Mouse (Mus musculus) lung, postnatal 14 days (tissue): ENCODE measurements around the gene Dnm1.

Experiments used
- DNase-seq: peaks from one replicate; pipeline ENCODE4 v3.0.0; 2021

Gene Dnm1

GRCm38 (mm10) chr2:32361437-32361836 lies 8.3 kb upstream of the Dnm1 start:
- peak; percentile 77 for DNase-seq

GRCm38 (mm10) chr2:32360741-32361140 lies 7.6 kb upstream of the Dnm1 start:
- DNase-seq: peak; percentile 73

- DNase-seq: no peak
These were observed 5.2 kb upstream of the Dnm1 start for GRCm38 (mm10) chr2:32358381-32358780.

GRCm38 (mm10) chr2:32357710-32358109 lies 4.6 kb upstream of the Dnm1 start:
- DNase-seq: no peak

- no peak for DNase-seq
These were observed 3.1 kb upstream of the Dnm1 start for GRCm38 (mm10) chr2:32356216-32356615.

GRCm38 (mm10) chr2:32354336-32354895 lies 1.3 kb upstream of the Dnm1 start:
- no peak for DNase-seq

DNA sequence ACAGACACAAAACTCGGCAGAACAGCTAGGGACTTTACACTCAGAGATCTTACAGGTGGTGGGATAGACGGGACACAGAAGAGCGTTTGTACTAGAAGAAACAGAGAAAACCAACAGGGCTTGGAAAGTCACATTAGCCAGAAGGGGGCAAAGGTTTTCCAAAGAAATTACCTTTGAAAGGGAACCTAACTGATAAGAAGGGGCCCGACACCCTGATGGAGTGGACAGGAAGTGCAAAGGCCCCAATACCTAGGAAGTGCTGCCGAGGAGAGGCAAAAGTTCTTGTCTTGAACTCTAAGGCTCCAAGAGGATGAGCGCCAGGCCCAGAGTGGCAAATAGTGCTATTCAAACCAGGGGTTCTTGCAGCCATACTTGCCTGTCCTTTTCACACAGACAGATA lies 698 bp upstream of the Dnm1 start:
- DNase-seq: no peak

DNA sequence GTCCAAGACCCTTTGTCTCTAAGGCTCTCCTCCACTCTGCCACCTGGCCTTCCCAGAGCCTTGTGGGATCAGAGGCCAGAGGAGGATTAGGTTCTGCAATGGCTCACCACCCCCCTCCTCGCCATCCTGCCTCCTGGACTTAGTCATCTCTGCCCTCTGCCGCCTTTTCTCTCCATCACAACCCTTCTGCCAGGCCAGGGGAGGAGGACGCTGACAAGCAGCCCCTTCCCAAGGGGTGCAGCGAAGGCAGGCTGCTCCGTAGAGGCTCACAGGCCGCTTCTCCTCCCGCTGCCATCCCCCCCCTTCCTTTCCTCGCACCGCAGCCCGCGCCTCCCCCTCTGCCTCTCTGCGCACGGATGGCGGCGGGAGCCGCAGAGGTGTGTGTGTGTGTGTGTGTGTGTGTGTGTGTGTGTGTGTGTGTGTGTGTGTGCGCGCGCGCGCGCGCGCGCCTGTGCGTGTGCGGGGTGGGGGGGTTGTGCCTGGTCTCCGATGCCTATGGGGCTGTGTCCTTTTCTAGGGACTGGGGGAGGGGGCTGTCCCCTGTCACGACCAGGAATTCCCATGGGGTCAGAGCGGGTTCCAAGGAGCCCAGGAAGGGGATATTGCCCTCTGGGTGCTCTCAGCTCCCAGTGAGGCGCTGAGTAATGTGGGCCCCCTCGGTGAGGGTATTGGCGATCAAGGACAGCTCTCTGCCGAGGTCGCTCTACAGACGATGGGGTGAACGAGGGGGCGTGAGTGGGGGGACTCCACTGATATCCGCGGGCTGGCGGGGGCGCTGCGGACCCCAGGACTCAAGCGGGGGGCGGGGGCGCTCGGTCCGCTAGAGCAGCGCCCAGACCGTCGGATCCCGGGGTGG lies 759 bp downstream of the Dnm1 start, which contains the start of gene Ciz1:
Gene Ciz1 (plus strand): TSS at position 177 of the 856 bp plus-strand sequence.
- DNase-seq: no peak

DNA sequence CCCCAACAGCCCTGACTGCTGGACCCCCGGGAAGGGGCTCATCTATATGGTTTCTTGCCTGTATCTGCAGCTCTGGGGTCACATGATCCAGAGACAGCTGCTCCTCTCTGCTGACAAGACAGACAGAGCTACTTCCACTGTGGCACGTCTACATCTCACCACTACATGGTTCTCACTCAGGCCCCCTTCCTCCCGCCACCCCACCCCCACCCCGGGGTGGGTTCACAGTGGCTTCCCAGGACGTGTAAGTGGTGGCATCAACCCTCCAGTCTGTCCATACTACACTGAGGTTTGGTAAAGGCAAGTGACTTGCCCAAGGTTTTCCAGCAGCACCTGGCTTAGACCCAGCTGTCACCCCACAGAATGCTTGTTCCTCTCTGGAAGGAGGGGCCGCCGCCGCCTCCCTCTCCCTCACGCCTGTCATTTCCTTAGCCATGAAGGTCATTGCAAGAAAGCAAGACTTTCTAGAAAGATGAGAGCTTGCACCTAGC lies 1.6 kb downstream of the Dnm1 start:
- DNase-seq: no peak

GRCm38 (mm10) chr2:32350471-32351051 lies 2.6 kb downstream of the Dnm1 start:
- no peak for DNase-seq

DNA sequence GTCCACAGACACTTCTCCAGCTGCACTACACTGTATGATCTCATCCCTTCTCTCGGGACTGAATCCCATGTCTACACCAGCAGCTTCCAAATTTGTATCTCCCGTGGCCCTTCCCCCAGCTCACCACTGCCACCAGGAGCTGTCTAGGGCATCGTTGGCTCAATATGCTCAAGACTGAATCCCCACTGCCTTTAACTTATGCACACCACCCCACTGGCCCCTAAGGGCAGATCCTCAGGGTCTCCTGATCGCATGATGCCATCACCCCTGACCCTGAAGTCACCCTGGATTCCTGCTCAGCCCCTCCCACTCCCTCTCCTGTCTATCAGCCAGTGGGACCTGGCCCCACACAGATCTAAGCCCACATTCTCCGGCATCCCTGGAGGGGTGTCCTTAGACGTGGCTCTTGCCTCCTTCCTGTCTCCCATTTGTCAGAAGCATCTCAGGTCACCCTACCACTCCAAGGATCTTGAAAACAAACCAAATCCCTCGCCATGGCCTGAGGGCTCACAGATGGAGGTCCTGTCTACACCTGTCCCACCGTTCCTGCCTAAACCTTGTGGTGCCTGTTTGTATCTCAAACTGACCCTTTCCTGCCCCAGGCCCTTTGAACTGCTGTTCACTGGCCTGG lies 3.4 kb downstream of the Dnm1 start:
- no peak for DNase-seq

DNA sequence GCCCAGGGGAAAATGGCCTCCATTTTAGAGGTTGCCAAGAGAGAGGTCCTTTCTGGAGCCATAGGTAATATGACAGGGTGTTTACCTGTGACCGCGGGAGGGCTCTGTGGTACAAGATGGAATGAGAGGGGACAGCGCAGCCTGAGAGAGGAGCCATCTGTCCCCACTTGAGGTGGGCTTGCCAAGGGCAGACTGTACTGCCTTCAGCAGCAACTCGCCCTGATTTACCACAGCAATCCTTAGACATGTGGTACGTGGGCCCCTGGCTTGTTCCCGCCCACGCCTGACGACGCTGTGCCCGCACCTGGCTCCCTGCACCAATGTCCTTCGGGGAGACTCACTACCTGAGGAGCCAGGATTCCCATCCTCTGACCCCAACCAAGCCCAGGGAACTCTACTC lies 4.8 kb downstream of the Dnm1 start:
- DNase-seq: no peak

GRCm38 (mm10) chr2:32347019-32347418 lies 6.1 kb downstream of the Dnm1 start:
- DNase-seq: no peak

GRCm38 (mm10) chr2:32344598-32345321 lies 8.4 kb downstream of the Dnm1 start:
- no peak for DNase-seq

- DNase-seq: no peak
These were observed 9.1 kb downstream of the Dnm1 start for GRCm38 (mm10) chr2:32344056-32344455.

DNA sequence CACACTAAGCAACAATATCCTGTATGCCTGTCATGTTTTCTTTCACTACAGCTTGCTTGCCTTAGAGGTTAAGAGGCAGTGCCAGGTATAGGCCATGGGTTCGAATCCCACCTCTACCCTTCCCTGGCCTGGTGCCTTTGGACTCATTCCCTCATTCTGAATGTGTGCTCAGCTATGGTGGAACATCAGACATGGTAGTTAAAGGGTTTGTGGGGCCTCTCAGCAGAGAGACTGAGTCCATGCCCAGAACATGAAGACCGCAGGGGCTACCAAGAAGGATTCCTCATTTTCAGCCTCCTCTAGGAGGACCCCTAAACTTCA lies 9.8 kb downstream of the Dnm1 start:
- DNase-seq: no peak

GRCm38 (mm10) chr2:32342539-32343350 lies 10.4 kb downstream of the Dnm1 start:
- DNase-seq: peak; percentile 21

DNA sequence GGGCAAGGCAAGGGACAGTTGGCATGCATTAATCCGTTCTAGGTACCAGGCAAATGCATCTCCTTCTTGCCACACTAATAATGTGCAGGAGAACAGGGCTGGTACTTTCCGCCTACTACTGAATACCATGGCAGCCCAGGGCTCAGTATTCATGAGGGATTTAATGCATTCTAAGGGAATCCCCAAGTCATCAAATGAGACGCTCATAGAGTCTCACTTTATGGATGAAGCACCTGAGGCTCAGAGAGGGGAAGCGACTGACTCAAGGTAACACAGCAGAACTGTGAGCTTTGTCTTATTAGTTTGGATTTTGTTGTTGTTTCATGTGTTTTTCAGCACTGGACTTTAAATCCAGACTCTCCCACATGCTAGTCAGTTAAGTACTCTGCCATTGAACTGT lies 11.1 kb downstream of the Dnm1 start:
- no peak for DNase-seq

DNA sequence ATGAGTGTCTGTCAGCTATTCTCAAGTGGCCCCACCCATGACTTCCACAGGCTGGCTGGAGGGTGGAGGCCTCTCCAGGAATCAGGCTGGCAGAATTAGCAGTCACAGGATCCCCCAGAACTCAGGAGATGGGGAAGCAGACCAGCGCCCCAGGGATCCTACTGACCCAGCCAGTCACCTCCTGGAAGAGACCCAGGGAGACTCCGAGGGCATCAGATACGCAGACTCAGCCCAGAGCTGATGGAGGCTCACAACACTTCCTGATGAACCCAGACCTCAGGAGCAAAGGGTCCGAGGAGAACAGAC lies 11.6 kb downstream of the Dnm1 start:
- DNase-seq: no peak

DNA sequence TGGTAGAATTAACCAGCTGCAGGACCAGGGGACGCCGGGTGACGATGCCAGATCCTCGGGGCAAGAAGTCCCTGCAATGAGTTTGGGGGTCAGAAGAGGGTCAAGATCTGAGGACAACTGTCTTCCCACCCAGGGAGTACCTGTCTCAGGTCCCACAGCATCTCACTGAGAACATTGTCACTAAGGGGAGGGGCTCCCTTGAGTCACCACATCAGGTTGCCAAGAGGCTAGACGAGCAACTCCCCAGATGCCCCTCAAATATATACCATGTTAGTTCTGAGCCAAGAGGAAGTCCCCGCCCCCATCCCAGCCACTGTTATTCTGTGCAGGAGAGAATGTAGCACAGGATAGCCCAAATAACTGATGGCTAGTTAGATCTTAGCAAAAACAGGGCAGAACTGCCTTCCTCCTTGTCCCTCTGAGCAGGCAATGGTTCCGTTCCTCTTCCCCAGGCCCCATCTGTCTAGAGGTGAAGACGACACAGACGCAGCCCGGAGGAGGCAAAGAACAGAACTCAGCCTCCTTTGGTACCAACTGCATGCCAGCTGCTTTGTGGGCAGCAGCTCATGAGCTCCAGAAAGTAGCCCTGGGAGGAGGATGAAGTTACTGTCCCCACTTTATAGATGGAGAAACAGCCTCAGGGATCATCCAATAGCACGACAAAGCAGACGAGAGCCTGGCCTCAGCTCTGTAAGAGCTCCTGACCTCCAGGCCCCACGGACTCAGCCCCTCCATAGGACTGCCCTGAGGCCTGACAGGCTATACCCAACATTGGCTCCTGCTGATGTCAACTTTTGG lies 12.1 kb downstream of the Dnm1 start:
- DNase-seq: no peak

- no peak for DNase-seq
These were observed 13.1 kb downstream of the Dnm1 start for GRCm38 (mm10) chr2:32339912-32340642.
